Mouse (Mus musculus) lung, adult 2 months (tissue): ENCODE data around the gene Slc5a1. TPM values are rescaled to one million over a fixed set of nuclear protein-coding genes. Genes with fewer than 3 reads are reported as not detected.

ENCODE experiments used
- DNase-seq: peaks from one replicate; pipeline ENCODE4 v3.0.0; 2022
- H3K4me1 ChIP-seq: fragments of 200-500 bp; 2 replicates; pipeline ENCODE4 v1.6.1; 2011; ENCODE audit warnings: low read length; ENCODE audit not compliant: control insufficient read depth, insufficient read depth
- H3K4me3 ChIP-seq: fragments of 200-500 bp; replicated peaks from 2 replicates; pipeline ENCODE3; 2011; ENCODE audit warnings: low read depth, mild to moderate bottlenecking, control low read depth, low read length; ENCODE audit errors: extremely low read depth
- CTCF ChIP-seq: fragments of 200-500 bp; IDR thresholded peaks from 2 replicates; pipeline ENCODE4 v1.5.1; 2011; ENCODE audit warnings: mild to moderate bottlenecking, low read length, control low read depth; ENCODE audit not compliant: insufficient read depth
- POLR2A ChIP-seq: fragments of 200-500 bp; IDR thresholded peaks from 2 replicates; pipeline ENCODE4 v1.6.1; 2011; ENCODE audit warnings: low read depth, mild to moderate bottlenecking, control low read depth, low read length, borderline replicate concordance; ENCODE audit errors: extremely low read depth
- WGBS: fragments of 180-500 bp; shearing (Covaris S2); methylation state at CpG from one replicate; pipeline ENCODE4 v1.1.7; 2018; 5-methylcytosine and 5-hydroxymethylcytosine counted together
- polyA plus RNA-seq: library from polyadenylated mRNA; depleted of rRNA; stranded (reverse); fragments of >200 nt; gene quantifications from 2 replicates; pipeline ENCODE4 v1.2.3, GENCODE M21; 2012

Gene Slc5a1
- polyA plus RNA-seq, 1 experiment: 2.5 TPM

- TF ChIP-seq CTCF (no peak), POLR2A (no peak)
- WGBS: 29% methylated on average over 1 of the region's 1 CpGs
- Histone ChIP-seq H3K4me1 (no peaks in the 10 kb centered on the region), H3K4me3 (no peak overlapping the region)
- DNase-seq: no peak
Observed at GRCm38 (mm10) chr5:33104876-33105275, 857 bp downstream of the Slc5a1 start.

- H3K4me3 ChIP-seq: no peak overlapping the region
- DNase-seq: no peak
- TF ChIP-seq CTCF: no peak
- TF ChIP-seq POLR2A: no peak
- WGBS: 63% methylated on average over 6 of the region's 6 CpGs
- no peaks in the 10 kb centered on the region for H3K4me1 ChIP-seq
Observed at GRCm38 (mm10) chr5:33105660-33106059, 1.6 kb downstream of the Slc5a1 start.

GRCm38 (mm10) chr5:33107056-33107455, 3.0 kb downstream of the Slc5a1 start:
- DNase-seq: no peak
- WGBS: 68% methylated on average over 6 of the region's 6 CpGs
- TF ChIP-seq CTCF: no peak
- TF ChIP-seq POLR2A: no peak
- H3K4me1 ChIP-seq: no peaks in the 10 kb centered on the region
- no peak overlapping the region for H3K4me3 ChIP-seq

DNA sequence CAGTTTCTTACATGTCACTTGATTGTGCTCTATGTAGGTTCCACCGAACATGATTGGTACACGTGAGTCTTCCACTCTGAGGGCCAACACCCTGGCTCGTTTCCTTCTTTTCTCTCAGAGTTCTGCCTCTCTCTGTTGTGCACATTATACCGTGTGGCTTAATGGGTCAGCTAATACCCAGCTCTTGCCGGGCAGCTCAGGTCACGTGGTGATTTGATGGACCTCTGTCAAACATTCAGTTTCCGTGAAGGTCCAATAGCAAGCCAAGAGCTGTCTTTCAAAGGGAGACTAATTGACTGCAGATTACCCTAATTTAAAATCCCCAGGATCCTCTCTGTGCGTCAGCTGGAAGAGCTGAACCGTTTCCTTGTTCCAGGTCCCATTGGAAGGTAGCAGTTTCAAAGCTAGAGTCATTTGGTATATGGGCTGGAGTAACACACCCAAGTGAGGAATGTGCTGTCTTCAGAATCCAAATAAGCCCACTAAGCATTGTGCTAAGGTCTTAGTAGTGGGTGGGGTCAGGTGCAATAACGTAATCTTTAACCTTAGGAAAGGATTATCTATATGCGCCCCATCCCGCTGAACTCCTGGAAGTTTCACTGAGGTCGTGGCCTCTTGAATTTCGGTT, 3.9 kb downstream of the Slc5a1 start:
- no peak for TF ChIP-seq POLR2A
- TF ChIP-seq CTCF: no peak
- no peaks in the 10 kb centered on the region for H3K4me1 ChIP-seq
- 80% methylated on average over 14 of the region's 14 CpGs for WGBS
- DNase-seq: no peak
- H3K4me3 ChIP-seq: no peak overlapping the region

DNA sequence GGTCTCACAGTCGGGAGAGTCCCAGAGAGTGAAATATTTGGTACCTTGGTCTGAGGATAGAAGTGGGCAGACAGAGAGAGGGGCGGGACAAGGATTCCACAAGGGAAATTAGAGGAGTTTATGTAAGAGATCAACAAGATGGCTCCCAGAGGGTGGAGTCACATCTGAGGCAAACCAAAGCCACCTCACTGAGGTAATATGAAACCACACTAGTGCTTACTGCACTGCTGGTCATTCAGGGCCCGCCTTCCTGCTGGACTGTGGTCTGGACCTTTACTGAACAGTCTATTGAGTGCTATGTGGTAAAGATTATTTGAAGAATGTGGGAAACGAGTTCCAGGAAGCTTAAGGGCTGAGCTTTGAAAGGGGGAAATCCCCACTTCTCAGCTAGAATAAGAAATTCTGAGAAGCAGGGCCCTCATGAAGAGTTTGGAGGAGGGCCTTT, 17.9 kb downstream of the Slc5a1 start:
- DNase-seq: peak; percentile 41
- no peak for TF ChIP-seq CTCF
- TF ChIP-seq POLR2A: no peak
- WGBS: 47% methylated on average over 4 of the region's 4 CpGs
- Histone ChIP-seq H3K4me3 (peak overlapping the region; percentile 28), H3K4me1 (no peaks in the 10 kb centered on the region)

- no peak for DNase-seq
- 51% methylated on average over 3 of the region's 3 CpGs for WGBS
- no peaks in the 10 kb centered on the region for H3K4me1 ChIP-seq
- no peak overlapping the region for H3K4me3 ChIP-seq
- TF ChIP-seq POLR2A (no peak), CTCF (no peak)
Observed at GRCm38 (mm10) chr5:33123658-33124057, 19.6 kb downstream of the Slc5a1 start.

GRCm38 (mm10) chr5:33125318-33125717, 21.3 kb downstream of the Slc5a1 start:
- 79% methylated on average over 4 of the region's 4 CpGs for WGBS
- TF ChIP-seq POLR2A (no peak), CTCF (no peak)

GRCm38 (mm10) chr5:33134132-33134531, 30.1 kb downstream of the Slc5a1 start:
- Histone ChIP-seq H3K4me1 (no peaks in the 10 kb centered on the region), H3K4me3 (no peak overlapping the region)
- DNase-seq: no peak
- WGBS: 83% methylated on average over 4 of the region's 4 CpGs
- TF ChIP-seq POLR2A (no peak), CTCF (no peak)

More at GRCm38 (mm10) chr5:33125318-33125717, 21.3 kb downstream of the Slc5a1 start:
- no peaks in the 10 kb centered on the region for H3K4me1 ChIP-seq
- no peak overlapping the region for H3K4me3 ChIP-seq
- no peak for DNase-seq

GRCm38 (mm10) chr5:33135611-33136010, 31.6 kb downstream of the Slc5a1 start:
- Histone ChIP-seq H3K4me1 (no peaks in the 10 kb centered on the region), H3K4me3 (no peak overlapping the region)
- TF ChIP-seq CTCF (no peak), POLR2A (no peak)
- no peak for DNase-seq
- WGBS: 81% methylated on average over 5 of the region's 5 CpGs

DNA sequence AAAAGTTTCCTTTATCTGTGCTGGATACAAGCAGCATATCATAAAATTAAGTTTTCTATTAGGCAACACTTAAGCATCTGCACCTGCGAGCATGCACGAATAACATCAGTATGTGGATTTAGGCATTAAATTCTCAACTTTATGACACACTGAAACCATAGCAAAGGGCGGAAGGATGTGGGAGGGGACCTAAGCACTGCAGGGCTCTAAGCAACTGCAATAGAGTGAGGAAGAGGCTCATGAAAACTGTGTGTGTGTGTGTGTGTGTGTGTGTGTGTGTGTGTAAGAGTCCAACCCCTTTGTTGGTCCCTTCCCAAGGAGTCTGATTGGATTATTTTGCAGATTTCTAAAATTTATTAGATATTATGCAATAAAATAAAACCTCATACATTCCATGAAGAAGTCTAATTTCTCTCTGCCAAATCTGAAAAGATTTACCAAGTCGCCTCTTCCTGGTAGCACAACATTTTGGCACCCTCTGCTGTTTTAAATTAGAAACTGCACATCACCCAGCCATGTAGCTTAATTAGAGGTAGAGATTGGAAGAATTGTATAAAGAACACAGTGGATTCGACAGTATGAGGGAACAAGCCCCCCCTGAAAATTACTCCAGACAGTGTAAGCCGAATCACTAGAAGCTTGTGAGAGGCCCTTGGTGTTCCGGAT, 38.9 kb downstream of the Slc5a1 start:
- TF ChIP-seq CTCF: no peak
- no peak for TF ChIP-seq POLR2A
- 34% methylated on average over 7 of the region's 7 CpGs for WGBS
- no peaks in the 10 kb centered on the region for H3K4me1 ChIP-seq
- peak; percentile 11 for DNase-seq
- H3K4me3 ChIP-seq: no peak overlapping the region
